Mouse (Mus musculus) ES-Bruce4 (cell line): ENCODE measurements at regions not wholly inside any gene's neighbourhood (a gene's known extent, or its start where the extent isn't known, plus 50 kb on each side); places are given as distances from the start of the nearest gene placed in this dataset.

ENCODE experiments used
- H3K27ac ChIP-seq: 2 replicates; pipeline ENCODE4 v1.5.1; 2012; ENCODE audit warnings: low read length, inconsistent platforms; ENCODE audit not compliant: insufficient read depth
- H3K27me3 ChIP-seq: 2 replicates; pipeline ENCODE4 v1.6.1; 2012; ENCODE audit warnings: mild to moderate bottlenecking, low read length, inconsistent platforms; ENCODE audit not compliant: control insufficient read depth, poor library complexity, insufficient read depth, severe bottlenecking
- H3K36me3 ChIP-seq: 2 replicates; pipeline ENCODE4 v1.6.1; 2012; ENCODE audit warnings: inconsistent platforms, mild to moderate bottlenecking, low read length, moderate library complexity; ENCODE audit not compliant: control insufficient read depth, poor library complexity, insufficient read depth, severe bottlenecking
- H3K4me1 ChIP-seq: one replicate; pipeline ENCODE4 v1.8.1; 2011; ENCODE audit warnings: low read length; ENCODE audit not compliant: control insufficient read depth, insufficient read depth
- H3K4me3 ChIP-seq: 2 replicates; pipeline ENCODE4 v1.5.1; 2011; ENCODE audit warnings: low read depth, mild to moderate bottlenecking, low read length
- H3K9ac ChIP-seq: 2 replicates; pipeline ENCODE4 v1.6.1; 2012; ENCODE audit warnings: low read depth, mild to moderate bottlenecking, inconsistent platforms; ENCODE audit not compliant: poor library complexity, severe bottlenecking
- H3K9me3 ChIP-seq: replicated peaks from 2 replicates; pipeline ENCODE4 v1.6.1; 2012; ENCODE audit warnings: mild to moderate bottlenecking, low read length, inconsistent platforms; ENCODE audit not compliant: control insufficient read depth, poor library complexity, insufficient read depth, severe bottlenecking
- CTCF ChIP-seq: IDR thresholded peaks from one replicate; pipeline ENCODE4 v1.8.1; 2011; ENCODE audit warnings: low read depth, low read length
- EP300 ChIP-seq: IDR thresholded peaks from 2 replicates; pipeline ENCODE4 v1.6.1; 2011; ENCODE audit warnings: low read depth, low read length; ENCODE audit not compliant: insufficient read depth
- POLR2A ChIP-seq: IDR thresholded peaks from one replicate; pipeline ENCODE4 v1.8.1; 2011; ENCODE audit warnings: low read length; ENCODE audit not compliant: insufficient read depth

DNA sequence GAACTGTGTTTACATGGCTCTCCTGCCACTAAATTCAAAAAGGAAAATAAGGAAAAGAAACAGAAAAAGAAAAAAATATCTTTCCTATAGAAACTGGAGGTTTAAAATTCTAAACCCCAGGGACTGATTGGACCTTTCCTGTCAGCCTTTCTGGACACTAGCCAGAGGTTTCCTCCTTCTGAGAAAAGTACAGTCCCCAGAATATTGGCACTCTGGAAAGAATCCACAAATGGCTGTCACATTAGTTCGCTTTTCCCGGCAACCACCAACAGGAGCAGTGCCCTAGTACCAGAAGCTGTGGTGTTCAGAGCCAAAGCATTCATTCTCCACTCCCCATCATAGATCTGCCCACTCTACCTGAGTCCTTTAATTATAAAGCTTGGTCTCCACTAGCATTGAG is 258.8 kb downstream of the Icos start:
- Histone ChIP-seq H3K9me3 (no peaks in the 10 kb centered on the region), H3K36me3 (no peaks in the 10 kb centered on the region), H3K27ac (no peak overlapping the region), H3K4me1 (no peaks in the 10 kb centered on the region), H3K27me3 (no peaks in the 10 kb centered on the region), H3K4me3 (no peak overlapping the region), H3K9ac (no peak overlapping the region)
- no peak for TF ChIP-seq CTCF
- no peak for TF ChIP-seq POLR2A
- TF ChIP-seq EP300: no peak

DNA sequence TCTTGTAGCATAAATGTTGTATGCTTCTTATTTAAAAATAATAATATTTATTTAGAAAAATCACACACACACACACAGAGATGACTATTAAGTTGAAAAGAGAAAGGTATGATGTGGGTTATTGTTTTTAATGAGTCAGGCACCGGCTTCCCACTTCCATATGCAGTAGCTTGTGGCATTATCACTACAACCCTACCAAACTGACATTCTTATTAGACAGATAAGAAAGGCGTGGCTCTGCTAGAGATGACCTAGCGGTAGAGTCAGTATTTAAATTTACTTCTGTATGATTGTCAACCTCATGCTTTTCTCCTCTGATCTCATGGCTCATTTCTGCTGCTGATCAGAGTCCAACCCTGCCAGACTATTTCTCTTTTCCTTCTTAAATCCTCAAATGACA is 260.9 kb downstream of the Icos start:
- Histone ChIP-seq H3K9me3 (no peaks in the 10 kb centered on the region), H3K4me1 (no peaks in the 10 kb centered on the region), H3K4me3 (no peak overlapping the region), H3K27ac (no peak overlapping the region), H3K9ac (no peak overlapping the region), H3K27me3 (no peaks in the 10 kb centered on the region), H3K36me3 (no peaks in the 10 kb centered on the region)
- no peak for TF ChIP-seq CTCF
- TF ChIP-seq EP300: no peak
- TF ChIP-seq POLR2A: no peak

DNA sequence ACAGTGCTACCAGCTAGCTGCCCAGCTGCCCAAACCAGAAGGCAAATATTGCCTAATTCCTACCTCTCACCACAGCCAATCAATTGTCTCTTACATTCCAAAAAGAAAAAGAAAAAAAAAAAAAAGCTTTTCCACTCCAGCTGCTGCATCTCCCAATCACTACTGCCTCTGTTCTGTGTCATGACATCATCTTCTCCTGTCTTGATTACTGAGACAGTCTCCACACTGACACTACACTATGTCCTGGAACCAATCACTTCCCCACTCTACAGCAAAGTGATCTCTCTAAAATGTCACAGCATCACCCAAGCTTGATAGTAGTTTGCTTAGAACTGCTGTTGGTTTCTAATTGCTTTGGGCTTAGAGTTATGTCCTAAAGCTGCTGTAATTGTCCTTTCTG is 279.8 kb downstream of the Icos start:
- no peak overlapping the region for H3K27ac ChIP-seq
- no peaks in the 10 kb centered on the region for H3K36me3 ChIP-seq
- H3K4me3 ChIP-seq: no peak overlapping the region
- TF ChIP-seq POLR2A (no peak), EP300 (no peak), CTCF (no peak)
- no peaks in the 10 kb centered on the region for H3K9me3 ChIP-seq
- H3K4me1 ChIP-seq: no peaks in the 10 kb centered on the region
- H3K27me3 ChIP-seq: no peaks in the 10 kb centered on the region; the same call in 1 of the 2 replicates
- H3K9ac ChIP-seq: no peak overlapping the region

DNA sequence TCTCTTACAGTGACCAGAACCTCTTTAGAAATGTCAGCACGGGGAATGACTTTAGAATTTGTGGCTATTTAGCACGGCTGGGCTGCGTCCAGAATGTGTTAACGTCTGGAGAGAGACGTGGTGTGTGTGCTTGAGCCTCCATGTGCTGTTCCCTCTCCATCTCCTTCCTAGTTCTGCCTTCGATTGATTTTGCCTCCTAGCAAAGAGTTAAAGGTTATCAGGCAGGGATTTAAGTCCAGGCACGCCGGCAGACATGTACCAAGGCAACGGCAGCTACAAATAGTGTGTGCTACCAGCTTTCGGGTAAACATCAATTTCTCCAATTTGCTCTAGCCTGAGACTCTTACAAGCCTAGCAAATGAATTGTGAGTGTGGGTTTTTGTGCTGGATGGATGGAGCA is 285.7 kb downstream of the Icos start:
- no peak overlapping the region for H3K4me3 ChIP-seq
- H3K9ac ChIP-seq: no peak overlapping the region
- H3K9me3 ChIP-seq: no peaks in the 10 kb centered on the region
- H3K27ac ChIP-seq: no peak overlapping the region
- no peaks in the 10 kb centered on the region for H3K4me1 ChIP-seq
- H3K27me3 ChIP-seq: no peaks in the 10 kb centered on the region
- TF ChIP-seq POLR2A (no peak), CTCF (no peak), EP300 (no peak)
- H3K36me3 ChIP-seq: no peaks in the 10 kb centered on the region

DNA sequence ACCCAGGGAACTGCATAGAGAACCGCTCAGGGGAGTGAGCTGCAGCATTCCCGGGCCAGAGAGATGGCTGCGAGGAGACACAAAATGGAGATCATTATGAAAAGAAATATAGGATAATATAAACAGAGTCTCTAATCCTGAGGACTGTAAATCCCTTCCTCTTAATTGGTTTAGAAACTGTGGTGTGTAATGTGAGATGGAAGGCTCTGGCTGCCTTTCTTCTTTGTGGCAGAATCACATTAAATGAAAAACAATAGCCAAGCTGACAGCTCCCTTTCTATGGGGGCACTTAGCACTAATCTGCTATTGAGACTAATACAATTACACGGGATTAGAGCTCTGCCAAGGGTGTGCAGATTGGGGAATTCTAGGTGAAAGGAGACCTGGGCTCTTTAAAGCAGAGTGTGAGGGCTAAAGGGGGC is 288.0 kb downstream of the Icos start:
- Histone ChIP-seq H3K9me3 (no peaks in the 10 kb centered on the region), H3K9ac (no peak overlapping the region), H3K4me3 (no peak overlapping the region), H3K36me3 (no peaks in the 10 kb centered on the region), H3K27me3 (no peaks in the 10 kb centered on the region; the same call in 1 of the 2 replicates), H3K27ac (no peak overlapping the region), H3K4me1 (no peaks in the 10 kb centered on the region)
- TF ChIP-seq CTCF: no peak
- no peak for TF ChIP-seq EP300
- no peak for TF ChIP-seq POLR2A

DNA sequence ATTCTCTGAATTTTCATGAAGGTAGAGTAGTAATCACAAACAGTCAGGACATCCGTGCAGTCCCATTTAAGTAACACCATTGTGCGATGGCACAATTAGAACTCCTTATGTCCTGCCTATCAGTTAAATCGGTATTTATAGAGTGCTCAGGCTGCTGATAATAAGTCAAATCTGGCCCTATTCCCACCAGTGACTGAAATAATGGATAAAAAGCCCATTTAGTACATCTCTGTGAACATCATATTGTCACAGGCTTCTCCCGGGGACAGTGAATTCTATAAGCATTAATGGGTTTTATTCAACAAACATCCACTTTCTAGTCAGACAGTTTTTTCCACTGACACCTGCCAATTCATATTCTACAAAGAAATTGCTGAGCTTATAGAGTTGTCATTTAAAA is 296.1 kb downstream of the Icos start:
- TF ChIP-seq CTCF (no peak), EP300 (no peak), POLR2A (no peak)
- Histone ChIP-seq H3K9ac (no peak overlapping the region), H3K4me1 (no peaks in the 10 kb centered on the region), H3K27ac (no peak overlapping the region), H3K4me3 (no peak overlapping the region), H3K9me3 (no peaks in the 10 kb centered on the region), H3K36me3 (no peaks in the 10 kb centered on the region), H3K27me3 (no peaks in the 10 kb centered on the region; the same call in 1 of the 2 replicates)
